Mouse (Mus musculus) myocyte (in vitro differentiated cells): ENCODE data around the gene Gpr4.

Experiments
- CEBPB ChIP-seq: IDR thresholded peaks from 2 replicates; pipeline ENCODE4 v1.6.1; 2011; ENCODE audit warnings: mild to moderate bottlenecking, moderate library complexity; ENCODE audit not compliant: poor library complexity, insufficient read depth, severe bottlenecking
- E2F4 ChIP-seq: IDR thresholded peaks from one replicate; pipeline ENCODE4 v1.6.1; 2011; ENCODE audit warnings: mild to moderate bottlenecking, control low read depth, moderate library complexity; ENCODE audit not compliant: insufficient read depth
- MAX ChIP-seq: IDR thresholded peaks from one replicate; pipeline ENCODE4 v1.6.1; 2011; ENCODE audit warnings: low read depth, mild to moderate bottlenecking, control low read depth
- MYOD1 ChIP-seq, 3 experiments: IDR thresholded peaks; one replicate each; pipeline ENCODE4 v1.6.1; 2011; ENCODE audit warnings: control low read depth in 2 of 3, low read depth in 2 of 3, mild to moderate bottlenecking in 2 of 3, moderate library complexity in 1 of 3; ENCODE audit not compliant: insufficient read length in 2 of 3, control insufficient read depth in 1 of 3
- MYOG ChIP-seq, 3 experiments: IDR thresholded peaks; one replicate each; pipeline ENCODE4 v1.6.1; 2011; ENCODE audit warnings: control low read depth in 2 of 3, low read depth in 2 of 3, mild to moderate bottlenecking in 2 of 3; ENCODE audit not compliant: insufficient read length in 2 of 3, control insufficient read depth in 1 of 3, insufficient read depth in 1 of 3
- POLR2A ChIP-seq: IDR thresholded peaks from one replicate; pipeline ENCODE4 v1.6.1; 2011; ENCODE audit warnings: low read depth, mild to moderate bottlenecking, control low read depth, moderate library complexity; ENCODE audit not compliant: insufficient read length
- POLR2AphosphoS2 ChIP-seq: IDR thresholded peaks from one replicate; pipeline ENCODE4 v1.6.1; 2011; ENCODE audit warnings: low read depth, control low read depth; ENCODE audit not compliant: insufficient read length
- REST ChIP-seq: IDR thresholded peaks from one replicate; pipeline ENCODE4 v1.6.1; 2011; ENCODE audit warnings: mild to moderate bottlenecking, control low read depth, moderate library complexity; ENCODE audit not compliant: insufficient read depth, insufficient read length
- TCF12 ChIP-seq: IDR thresholded peaks from one replicate; pipeline ENCODE4 v1.6.1; 2011; ENCODE audit warnings: mild to moderate bottlenecking, control low read depth; ENCODE audit not compliant: poor library complexity, insufficient read depth, severe bottlenecking
- USF1 ChIP-seq: IDR thresholded peaks from one replicate; pipeline ENCODE4 v1.6.1; 2011; ENCODE audit warnings: low read depth, mild to moderate bottlenecking, control low read depth, moderate library complexity

- TF ChIP-seq TCF12 (no peak), E2F4 (no peak), CEBPB (no peak), REST (no peak), POLR2A (no peak), MAX (no peak), MYOG (IDR thresholded peaks at IDR 0.05; ENCODE audit: control insufficient read depth in 1 of 3, insufficient read depth in 1 of 3, insufficient read length in 2 of 3, low read depth in 2 of 3) (no peak), USF1 (no peak), POLR2AphosphoS2 (no peak), MYOD1 (IDR thresholded peaks at IDR 0.05; ENCODE audit: control insufficient read depth in 1 of 3, insufficient read length in 2 of 3, low read depth in 2 of 3) (no peak)
Measured at GRCm38 (mm10) chr7:19210010-19210409, 2.3 kb upstream of the Gpr4 start.
